Mouse (Mus musculus) T-cell, adult 2 months (primary cell): ENCODE data around the gene Xdh.

ENCODE experiments used
- DNase-seq: peaks from one replicate; pipeline ENCODE4 v3.0.0; 2022; ENCODE audit warnings: low spot score

Xdh gene

GRCm38 (mm10) chr17:73942268-73942962 is 7.6 kb downstream of the Xdh start:
- DNase-seq: no peak

- DNase-seq: no peak
Measured at GRCm38 (mm10) chr17:73941816-73942215, 8.2 kb downstream of the Xdh start.

DNA sequence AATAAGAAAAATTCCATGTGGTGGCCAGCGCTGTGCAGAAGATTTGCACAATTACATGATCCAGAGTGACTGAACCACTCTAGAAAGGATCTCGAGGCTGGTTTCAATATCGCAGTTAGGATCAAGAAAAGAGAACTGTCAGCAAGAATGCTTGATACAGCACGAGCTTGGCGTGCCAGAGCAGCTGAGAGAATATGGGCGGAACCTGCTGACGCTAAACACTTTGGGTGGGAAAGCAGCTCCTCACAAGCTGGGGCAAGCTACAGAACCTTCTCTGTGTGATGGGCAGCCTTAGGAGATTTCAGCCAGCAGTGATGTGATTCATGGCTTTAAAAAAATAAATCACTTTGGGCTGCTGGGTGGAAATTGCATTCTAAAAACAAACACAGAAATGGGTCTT is 12.9 kb downstream of the Xdh start:
- no peak for DNase-seq

GRCm38 (mm10) chr17:73935163-73935562 is 14.8 kb downstream of the Xdh start:
- DNase-seq: no peak

DNA sequence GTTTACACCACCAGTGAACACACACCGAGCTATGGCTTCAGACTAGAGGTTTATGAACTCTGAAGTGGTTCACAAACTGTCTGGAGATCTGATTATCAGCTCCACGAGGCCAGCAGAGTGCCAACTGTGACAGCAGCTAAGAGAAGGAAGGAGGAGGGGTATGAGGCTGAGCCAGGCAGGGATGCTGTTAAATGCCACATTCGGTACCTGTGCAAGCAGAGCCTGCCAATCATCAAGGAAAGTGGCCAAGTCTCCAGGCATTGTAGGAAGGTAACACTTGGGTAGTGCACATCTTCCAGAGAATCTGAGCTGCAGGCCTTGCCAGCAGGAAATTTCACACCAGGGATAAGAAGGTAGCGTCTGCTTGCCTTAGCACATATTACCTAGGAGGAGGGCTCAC is 15.7 kb downstream of the Xdh start:
- DNase-seq: no peak

DNA sequence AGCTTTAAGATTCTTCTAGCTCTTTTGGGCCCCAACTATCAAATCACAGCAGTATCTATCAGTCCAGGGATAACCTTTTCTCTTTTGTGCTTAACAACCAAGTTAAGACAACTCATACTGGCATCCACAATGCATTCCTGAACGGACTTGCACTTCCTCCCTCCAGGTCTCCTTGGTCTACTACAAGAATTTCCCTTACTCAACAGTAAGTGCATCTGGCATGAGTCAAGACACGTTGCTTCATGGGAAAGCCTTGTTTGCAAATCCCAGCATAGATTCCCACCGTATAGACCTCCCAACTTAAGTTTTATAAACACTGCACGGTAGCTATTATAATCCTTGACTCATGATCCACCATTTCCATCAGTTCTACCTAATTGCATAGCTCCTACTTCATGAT is 16.4 kb downstream of the Xdh start:
- no peak for DNase-seq

- DNase-seq: no peak
Measured at GRCm38 (mm10) chr17:73932497-73933059, 17.4 kb downstream of the Xdh start.

GRCm38 (mm10) chr17:73919520-73919919 is 30.5 kb downstream of the Xdh start:
- DNase-seq: no peak

GRCm38 (mm10) chr17:73918944-73919381 is 31.0 kb downstream of the Xdh start:
- DNase-seq: no peak

DNA sequence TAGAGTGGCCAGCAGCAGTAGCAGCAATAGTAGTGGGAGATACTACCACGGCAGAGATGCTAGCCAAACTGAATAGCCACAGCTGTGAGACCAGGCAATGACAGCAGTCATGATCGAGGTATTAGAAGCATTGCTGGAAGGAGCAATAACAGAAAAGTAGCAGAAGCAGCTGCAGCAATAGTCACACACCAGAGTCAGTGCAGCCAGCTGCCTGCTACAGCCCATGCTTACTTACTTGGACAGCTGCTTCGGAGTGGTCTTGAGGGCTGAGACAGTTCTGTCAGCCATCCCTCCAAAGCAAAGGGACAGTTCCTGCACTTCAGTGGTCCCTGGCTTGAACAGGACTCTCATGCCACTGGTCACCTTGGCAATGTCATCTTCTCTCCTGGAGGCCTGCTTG is 31.9 kb downstream of the Xdh start:
- DNase-seq: no peak

GRCm38 (mm10) chr17:73917713-73918112 is 32.3 kb downstream of the Xdh start:
- no peak for DNase-seq

- DNase-seq: no peak
Measured at GRCm38 (mm10) chr17:73914730-73915129, 35.3 kb downstream of the Xdh start.

- no peak for DNase-seq
Measured at GRCm38 (mm10) chr17:73906076-73906475, 43.9 kb downstream of the Xdh start.

- DNase-seq: peak; percentile 45
Measured at GRCm38 (mm10) chr17:73905043-73905750, 44.8 kb downstream of the Xdh start.

DNA sequence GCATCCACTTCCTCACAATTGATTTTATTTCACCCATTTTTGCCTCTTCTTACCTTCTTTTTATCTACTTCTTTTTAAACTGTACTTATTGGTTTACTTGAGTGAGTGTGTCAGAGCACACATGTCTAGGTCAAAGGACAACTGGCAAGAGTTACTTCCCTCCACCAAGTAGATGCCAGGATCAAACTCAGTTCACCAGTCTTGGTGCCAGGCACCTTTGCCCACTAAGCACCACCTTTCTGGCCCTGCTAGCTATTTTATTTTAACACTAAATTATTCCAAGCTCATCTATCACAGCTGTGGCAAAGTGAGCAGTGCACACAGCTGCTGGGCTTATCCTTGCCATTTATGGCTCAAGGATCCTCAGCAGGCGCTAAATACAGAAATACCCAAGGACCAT is 46.9 kb downstream of the Xdh start:
- no peak for DNase-seq

GRCm38 (mm10) chr17:73902234-73902636 is 47.8 kb downstream of the Xdh start:
- no peak for DNase-seq

GRCm38 (mm10) chr17:73894399-73894798 is 55.6 kb downstream of the Xdh start:
- no peak for DNase-seq

- no peak for DNase-seq
Measured at GRCm38 (mm10) chr17:73893822-73894221, 56.2 kb downstream of the Xdh start.

DNA sequence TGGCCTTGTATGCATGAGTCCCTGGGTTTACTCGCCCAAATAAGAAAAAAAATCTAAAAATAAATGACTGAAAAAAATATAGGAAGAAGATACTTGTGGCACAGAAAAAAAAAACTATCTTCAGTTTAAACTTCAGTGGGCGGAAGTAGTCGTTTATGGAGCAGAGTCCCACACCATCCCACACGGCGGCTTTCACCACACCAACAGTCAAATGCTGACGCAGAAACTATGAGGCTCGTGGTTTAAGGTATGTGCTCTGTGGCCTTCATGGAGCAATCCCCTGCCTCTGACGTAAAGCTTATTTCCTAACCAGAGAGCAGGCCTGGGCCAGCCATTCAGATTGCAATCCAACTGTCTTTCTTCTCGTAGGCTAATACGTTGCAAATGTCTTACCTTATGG is 56.8 kb downstream of the Xdh start:
- DNase-seq: peak; percentile 64

DNA sequence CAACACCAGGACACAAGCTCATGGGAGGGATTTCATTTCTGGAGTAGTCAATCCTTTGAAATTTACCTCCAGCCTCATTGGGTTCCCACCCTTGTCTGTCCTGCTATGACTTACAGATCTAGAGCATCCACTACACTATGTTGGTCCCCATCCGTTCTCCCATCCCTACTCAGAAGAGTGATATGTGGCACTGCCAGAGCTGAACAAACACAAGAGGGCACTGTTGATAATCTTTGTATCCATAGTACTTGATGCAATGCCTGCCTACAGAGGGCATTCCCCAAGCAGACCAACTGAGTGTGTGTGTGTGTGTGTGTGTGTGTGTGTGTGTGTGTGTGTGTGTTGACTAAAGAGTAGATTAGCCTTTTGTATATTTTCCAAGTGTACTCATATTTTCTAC is 58.4 kb downstream of the Xdh start:
- DNase-seq: peak; percentile 53

GRCm38 (mm10) chr17:73886071-73886785 is 63.8 kb downstream of the Xdh start:
- no peak for DNase-seq

DNA sequence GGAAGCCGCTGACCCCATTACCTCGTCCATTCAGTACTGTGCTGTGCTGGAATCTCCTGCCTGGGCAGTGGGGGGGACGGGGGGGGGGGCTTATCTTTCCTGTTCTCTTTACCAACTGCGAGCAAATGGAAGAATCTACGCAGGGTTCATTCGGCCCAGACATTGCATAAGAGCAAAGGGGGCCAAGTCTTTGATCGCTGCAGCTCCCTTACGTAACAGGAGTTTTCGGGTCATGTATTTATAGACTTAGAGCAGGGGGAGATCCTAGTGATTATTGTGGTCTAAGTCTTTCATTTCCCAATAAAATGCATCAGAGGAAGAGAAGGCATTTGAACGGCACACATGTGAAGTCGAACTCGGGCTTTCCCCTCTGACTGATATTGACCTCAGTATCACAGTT is 66.7 kb downstream of the Xdh start:
- no peak for DNase-seq

DNA sequence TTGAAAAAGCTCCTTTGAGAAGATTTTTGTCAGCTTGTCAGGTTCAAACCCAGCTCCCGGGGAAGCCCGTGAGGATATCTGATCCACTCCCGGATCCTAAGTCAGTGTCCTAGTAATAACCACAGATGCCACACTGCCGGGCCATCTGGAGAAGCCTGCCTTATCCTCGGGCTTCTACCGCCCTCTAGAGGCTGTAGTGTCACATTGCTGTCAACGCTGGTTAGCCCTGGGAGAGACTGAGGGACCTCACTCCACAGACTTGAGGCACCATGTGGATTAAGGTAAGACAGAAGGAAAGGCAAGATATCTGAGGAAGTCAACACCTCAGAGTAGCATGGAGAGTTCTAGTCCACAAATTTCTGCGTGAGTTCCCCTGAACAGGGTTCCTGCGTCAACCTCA is 67.8 kb downstream of the Xdh start:
- peak; percentile 72 for DNase-seq
